Mouse (Mus musculus): Measurements from ENCODE around the gene Tex9.

The Tex9 gene

GRCm38 (mm10) chr9:72440948-72441926 is 50.8 kb downstream of the Tex9 start:
- Histone ChIP-seq H3K9me3 (ENCODE audit: low read length) (no peaks in the 10 kb centered on the region), H3K4me3 (replicated peaks; ENCODE audit: low read length) (no peak overlapping the region), H3K36me3 (ENCODE audit: insufficient read depth, low read length) (peaks cover 6% of the 10 kb centered on the region), H3K4me1 (replicated peaks; ENCODE audit: low read depth, low read length) (peaks cover 4% of the 10 kb centered on the region; the same call in 1 of the 2 replicates), H3K27me3 (ENCODE audit: insufficient read depth, low read length) (peaks cover 14% of the 10 kb centered on the region)
- TF ChIP-seq NANOG (IDR thresholded peaks at IDR 0.05; ENCODE audit: borderline replicate concordance, low read length) (no peak), CTCF (conservative IDR thresholded peaks at IDR 0.05; ENCODE audit: low read length) (no peak), POU5F1 (IDR thresholded peaks at IDR 0.05; ENCODE audit: borderline replicate concordance, low read length) (no peak)

- Histone ChIP-seq H3K36me3 (ENCODE audit: insufficient read depth, low read length) (peaks cover 5% of the 10 kb centered on the region; the same call in 1 of the 2 replicates), H3K4me1 (replicated peaks; ENCODE audit: low read depth, low read length) (peaks cover 6% of the 10 kb centered on the region), H3K27me3 (ENCODE audit: insufficient read depth, low read length) (peaks cover 22% of the 10 kb centered on the region), H3K9me3 (ENCODE audit: low read length) (no peaks in the 10 kb centered on the region), H3K4me3 (replicated peaks; ENCODE audit: low read length) (no peak overlapping the region)
- TF ChIP-seq POU5F1 (IDR thresholded peaks at IDR 0.05; ENCODE audit: borderline replicate concordance, low read length) (no peak), CTCF (conservative IDR thresholded peaks at IDR 0.05; ENCODE audit: low read length) (no peak), NANOG (IDR thresholded peaks at IDR 0.05; ENCODE audit: borderline replicate concordance, low read length) (no peak)
Observed at GRCm38 (mm10) chr9:72440358-72440757, 51.7 kb downstream of the Tex9 start.

GRCm38 (mm10) chr9:72438749-72439148 is 53.3 kb downstream of the Tex9 start:
- H3K4me1 ChIP-seq (replicated peaks; ENCODE audit: low read depth, low read length) = peaks cover 13% of the 10 kb centered on the region
- TF ChIP-seq NANOG (IDR thresholded peaks at IDR 0.05; ENCODE audit: borderline replicate concordance, low read length) = no peak
- H3K36me3 ChIP-seq (ENCODE audit: insufficient read depth, low read length) = no peaks in the 10 kb centered on the region
- peaks cover 32% of the 10 kb centered on the region for H3K27me3 ChIP-seq (ENCODE audit: insufficient read depth, low read length)
- H3K9me3 ChIP-seq (ENCODE audit: low read length) = no peaks in the 10 kb centered on the region
- peak overlapping the region; percentile 80 for H3K4me3 ChIP-seq (replicated peaks; ENCODE audit: low read length)

GRCm38 (mm10) chr9:72437822-72438701 is 54.0 kb downstream of the Tex9 start, which contains the start of gene Mns1:
TSS of gene Mns1 (plus strand) at chr9:72438011.
- Histone ChIP-seq H3K9me3 (ENCODE audit: low read length) (no peaks in the 10 kb centered on the region), H3K36me3 (ENCODE audit: insufficient read depth, low read length) (no peaks in the 10 kb centered on the region), H3K4me1 (replicated peaks; ENCODE audit: low read depth, low read length) (peaks cover 13% of the 10 kb centered on the region), H3K27me3 (ENCODE audit: insufficient read depth, low read length) (peaks cover 32% of the 10 kb centered on the region), H3K4me3 (replicated peaks; ENCODE audit: low read length) (peak within 1 kb of the TSS; percentile 80)
- no peak for TF ChIP-seq POU5F1 (IDR thresholded peaks at IDR 0.05; ENCODE audit: borderline replicate concordance, low read length)
- no peak for TF ChIP-seq CTCF (conservative IDR thresholded peaks at IDR 0.05; ENCODE audit: low read length)
- TF ChIP-seq NANOG (IDR thresholded peaks at IDR 0.05; ENCODE audit: borderline replicate concordance, low read length) = no peak

- Histone ChIP-seq H3K36me3 (ENCODE audit: insufficient read depth, low read length) (no peaks in the 10 kb centered on the region), H3K4me1 (replicated peaks; ENCODE audit: low read depth, low read length) (peaks cover 13% of the 10 kb centered on the region), H3K27me3 (ENCODE audit: insufficient read depth, low read length) (peaks cover 45% of the 10 kb centered on the region), H3K4me3 (replicated peaks; ENCODE audit: low read length) (peak overlapping the region; percentile 39; the same call in 1 of the 2 replicates), H3K9me3 (ENCODE audit: low read length) (no peaks in the 10 kb centered on the region)
- TF ChIP-seq POU5F1 (IDR thresholded peaks at IDR 0.05; ENCODE audit: borderline replicate concordance, low read length) (no peak), NANOG (IDR thresholded peaks at IDR 0.05; ENCODE audit: borderline replicate concordance, low read length) (no peak), CTCF (conservative IDR thresholded peaks at IDR 0.05; ENCODE audit: low read length) (no peak)
Observed at GRCm38 (mm10) chr9:72434876-72435275, 57.1 kb downstream of the Tex9 start.

GRCm38 (mm10) chr9:72427861-72428260 is 64.2 kb downstream of the Tex9 start:
- peaks cover 16% of the 10 kb centered on the region for H3K27me3 ChIP-seq (ENCODE audit: insufficient read depth, low read length)
- H3K9me3 ChIP-seq (ENCODE audit: low read length) = no peaks in the 10 kb centered on the region
- no peaks in the 10 kb centered on the region for H3K4me1 ChIP-seq (replicated peaks; ENCODE audit: low read depth, low read length)
- no peak for TF ChIP-seq POU5F1 (IDR thresholded peaks at IDR 0.05; ENCODE audit: borderline replicate concordance, low read length)
- H3K36me3 ChIP-seq (ENCODE audit: insufficient read depth, low read length) = no peaks in the 10 kb centered on the region
- H3K4me3 ChIP-seq (replicated peaks; ENCODE audit: low read length) = no peak overlapping the region

- H3K27me3 ChIP-seq (ENCODE audit: insufficient read depth, low read length) = peaks cover 7% of the 10 kb centered on the region; the same call in 1 of the 2 replicates
- H3K9me3 ChIP-seq (ENCODE audit: low read length) = no peaks in the 10 kb centered on the region
- no peaks in the 10 kb centered on the region for H3K36me3 ChIP-seq (ENCODE audit: insufficient read depth, low read length)
- no peak overlapping the region for H3K4me3 ChIP-seq (replicated peaks; ENCODE audit: low read length)
- peaks cover 19% of the 10 kb centered on the region for H3K4me1 ChIP-seq (replicated peaks; ENCODE audit: low read depth, low read length)
- TF ChIP-seq POU5F1 (IDR thresholded peaks at IDR 0.05; ENCODE audit: borderline replicate concordance, low read length) = no peak
- no peak for TF ChIP-seq CTCF (conservative IDR thresholded peaks at IDR 0.05; ENCODE audit: low read length)
- TF ChIP-seq NANOG (IDR thresholded peaks at IDR 0.05; ENCODE audit: borderline replicate concordance, low read length) = no peak
Observed at GRCm38 (mm10) chr9:72425300-72425850, 66.6 kb downstream of the Tex9 start.

GRCm38 (mm10) chr9:72422753-72423152 is 69.3 kb downstream of the Tex9 start:
- Histone ChIP-seq H3K27me3 (ENCODE audit: insufficient read depth, low read length) (no peaks in the 10 kb centered on the region), H3K4me1 (replicated peaks; ENCODE audit: low read depth, low read length) (peaks cover 19% of the 10 kb centered on the region), H3K4me3 (replicated peaks; ENCODE audit: low read length) (no peak overlapping the region), H3K36me3 (ENCODE audit: insufficient read depth, low read length) (no peaks in the 10 kb centered on the region), H3K9me3 (ENCODE audit: low read length) (no peaks in the 10 kb centered on the region)
- TF ChIP-seq CTCF (conservative IDR thresholded peaks at IDR 0.05; ENCODE audit: low read length) (peak; percentile 65), NANOG (IDR thresholded peaks at IDR 0.05; ENCODE audit: borderline replicate concordance, low read length) (no peak)

Data from E14TG2a.4 (cell line).